Mouse (Mus musculus): ENCODE results near the gene Ppfia4. TPM values are rescaled to one million over a fixed set of nuclear protein-coding genes. Genes with fewer than 3 reads are reported as not detected.

Gene Ppfia4
- polyA plus RNA-seq, 1 experiment from 2014 or later, result 2.8 TPM

Other genes starting within 250 kb of the Ppfia4 start
- gene Chit1, start 221.7 kb downstream of the Ppfia4 start, polyA plus RNA-seq (2015; fragmentation: Nextera tagmentation; extraction: Ambion mirVana), result 38.5 and 45.1 TPM in 2 replicates
- gene Chil1, start 150.8 kb downstream of the Ppfia4 start, polyA plus RNA-seq (2015; fragmentation: Nextera tagmentation; extraction: Ambion mirVana), result 2.8 and 3.1 TPM in 2 replicates
- gene Mybph, start 139.5 kb downstream of the Ppfia4 start, polyA plus RNA-seq (2015; fragmentation: Nextera tagmentation; extraction: Ambion mirVana), result 1.6 and 2.2 TPM in 2 replicates
- 11.2 and 11.4 TPM in 2 replicates for gene Adora1, start 97.5 kb downstream of the Ppfia4 start, polyA plus RNA-seq (2015; fragmentation: Nextera tagmentation; extraction: Ambion mirVana)
- 2.7 and 5.0 TPM in 2 replicates for gene Myog, start 42.9 kb downstream of the Ppfia4 start, polyA plus RNA-seq (2015; fragmentation: Nextera tagmentation; extraction: Ambion mirVana)
- gene Tmem183a, start 29.1 kb upstream of the Ppfia4 start, polyA plus RNA-seq (2015; fragmentation: Nextera tagmentation; extraction: Ambion mirVana), result 64.9 and 65.6 TPM in 2 replicates
- gene 4933406M09Rik, start 53.0 kb upstream of the Ppfia4 start, polyA plus RNA-seq (2015; fragmentation: Nextera tagmentation; extraction: Ambion mirVana), result not detected in 2 replicates
- gene Cyb5r1, start 72.6 kb upstream of the Ppfia4 start, polyA plus RNA-seq (2015; fragmentation: Nextera tagmentation; extraction: Ambion mirVana), result 14.2 and 14.3 TPM in 2 replicates
- gene Adipor1, start 82.5 kb upstream of the Ppfia4 start, polyA plus RNA-seq (2015; fragmentation: Nextera tagmentation; extraction: Ambion mirVana), result 84.4 and 90.2 TPM in 2 replicates
- 10.0 and 10.6 TPM in 2 replicates for gene Klhl12, start 122.6 kb upstream of the Ppfia4 start, polyA plus RNA-seq (2015; fragmentation: Nextera tagmentation; extraction: Ambion mirVana)
- gene Rabif, start 161.7 kb upstream of the Ppfia4 start, polyA plus RNA-seq (2015; fragmentation: Nextera tagmentation; extraction: Ambion mirVana), result 31.4 and 32.2 TPM in 2 replicates
- gene Mgat4e, start 216.8 kb upstream of the Ppfia4 start, polyA plus RNA-seq (2015; fragmentation: Nextera tagmentation; extraction: Ambion mirVana), result not detected in 2 replicates
- gene Kdm5b, start 227.2 kb upstream of the Ppfia4 start, polyA plus RNA-seq (2015; fragmentation: Nextera tagmentation; extraction: Ambion mirVana), result 28.5 and 29.5 TPM in 2 replicates